Mouse (Mus musculus): ENCODE data around the gene Fbln5. TPM values are rescaled to one million over a fixed set of nuclear protein-coding genes. Genes with fewer than 3 reads are reported as not detected.

Gene Fbln5
- polyA plus RNA-seq (2012; rRNA removed) = 4.2 and 7.3 TPM in 2 replicates

GRCm38 (mm10) chr12:101818608-101819370, at the start of gene Fbln5:
Gene Fbln5 (minus strand): TSS chr12:101819055.
- DNase-seq (ENCODE audit: extremely low spot score in 1 of 2, low spot score in 1 of 2) = peak in 1 of 2 experiments; percentile 26

DNA sequence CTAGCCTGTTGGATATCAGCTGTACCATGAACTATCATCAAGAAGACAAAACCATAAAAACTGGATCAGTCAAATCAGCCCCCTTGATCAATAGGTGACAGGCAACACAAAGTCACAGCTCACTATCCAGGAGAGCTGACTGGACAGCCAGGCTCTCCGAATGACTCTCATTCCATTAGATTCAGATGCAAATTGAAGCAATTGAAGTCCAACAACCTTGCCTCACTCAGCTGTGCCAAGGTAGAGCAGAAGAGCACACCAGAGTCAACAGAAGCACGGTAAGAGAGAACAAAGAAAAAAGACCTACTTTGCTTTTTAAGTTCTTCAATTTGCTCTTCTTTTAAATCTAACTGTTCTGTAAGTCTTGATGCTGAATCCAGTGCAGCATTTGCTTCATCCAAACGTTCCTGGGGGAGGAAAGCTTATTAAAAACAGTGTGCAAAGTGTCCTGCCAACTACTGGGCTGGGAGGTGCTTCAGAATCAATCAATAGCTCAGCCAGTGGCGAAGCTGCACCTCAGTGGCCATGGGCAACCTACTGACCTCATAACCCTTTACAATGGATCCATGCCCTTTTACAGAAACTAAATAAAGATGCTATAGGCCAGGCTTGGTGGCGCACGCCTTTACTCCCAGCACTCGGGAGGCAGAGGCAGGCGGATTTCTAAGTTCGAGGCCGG, 43.6 kb upstream of the Fbln5 start:
- no peak for DNase-seq (ENCODE audit: extremely low spot score in 1 of 2, low spot score in 1 of 2)

DNA sequence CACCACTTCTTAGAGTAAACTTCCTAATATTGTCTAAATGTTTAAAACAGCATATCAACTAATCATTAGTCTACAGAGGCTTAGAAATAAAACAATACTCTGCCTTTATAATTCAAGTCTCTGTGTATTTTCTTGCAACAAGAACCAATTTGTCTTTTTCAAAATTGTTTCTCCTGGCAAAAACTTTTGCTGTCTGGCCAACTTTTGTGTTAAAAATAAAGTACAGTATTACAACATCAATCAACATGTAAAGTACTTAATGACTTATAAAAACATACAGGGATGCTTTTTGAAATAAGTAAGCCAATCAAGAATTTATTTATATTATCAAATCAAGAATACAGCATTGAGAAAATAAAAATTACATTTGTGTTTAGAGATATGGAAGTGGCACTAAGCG, 41.4 kb upstream of the Fbln5 start:
- no peak for DNase-seq (ENCODE audit: extremely low spot score in 1 of 2, low spot score in 1 of 2)

DNA sequence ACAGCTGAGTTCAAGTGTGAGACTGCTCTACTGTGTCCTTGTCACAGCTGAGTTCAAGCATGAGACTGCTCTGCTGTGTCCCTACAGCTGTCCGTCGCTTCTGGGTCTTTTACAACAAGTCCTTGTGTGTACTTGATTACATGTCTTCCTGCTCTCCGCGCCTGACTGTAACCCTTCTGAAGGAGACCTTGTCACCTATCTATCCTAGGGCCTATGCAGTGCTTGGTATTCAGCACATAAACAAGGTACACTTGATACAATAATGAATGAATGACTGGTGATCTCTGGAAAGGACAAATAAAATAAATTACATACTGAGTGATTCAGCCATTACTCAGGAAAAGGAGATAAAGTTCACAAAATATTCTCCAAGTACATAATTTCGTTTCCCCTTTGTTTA, 39.2 kb upstream of the Fbln5 start:
- DNase-seq (ENCODE audit: extremely low spot score in 1 of 2, low spot score in 1 of 2) = no peak

DNA sequence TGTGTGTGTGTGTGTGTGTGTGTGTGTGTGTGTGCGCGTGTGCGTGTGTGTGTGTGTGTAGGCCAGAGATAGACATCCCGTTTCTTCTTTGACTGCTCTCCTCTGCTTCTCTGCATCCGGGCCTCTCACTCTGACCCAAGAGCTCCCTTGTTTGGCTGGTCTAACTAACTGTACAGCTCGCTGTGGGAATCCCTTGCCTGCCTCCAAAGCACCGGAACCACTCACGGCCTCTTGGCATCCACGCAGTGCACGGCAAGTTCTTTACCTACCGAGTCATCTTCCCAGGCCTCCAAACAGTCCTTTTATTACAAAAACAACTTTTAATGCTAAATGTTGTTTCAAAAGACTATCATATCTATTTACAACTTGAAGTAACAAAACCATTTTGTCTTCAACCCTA, 35.5 kb upstream of the Fbln5 start:
- no peak for DNase-seq (ENCODE audit: extremely low spot score in 1 of 2, low spot score in 1 of 2)

DNA sequence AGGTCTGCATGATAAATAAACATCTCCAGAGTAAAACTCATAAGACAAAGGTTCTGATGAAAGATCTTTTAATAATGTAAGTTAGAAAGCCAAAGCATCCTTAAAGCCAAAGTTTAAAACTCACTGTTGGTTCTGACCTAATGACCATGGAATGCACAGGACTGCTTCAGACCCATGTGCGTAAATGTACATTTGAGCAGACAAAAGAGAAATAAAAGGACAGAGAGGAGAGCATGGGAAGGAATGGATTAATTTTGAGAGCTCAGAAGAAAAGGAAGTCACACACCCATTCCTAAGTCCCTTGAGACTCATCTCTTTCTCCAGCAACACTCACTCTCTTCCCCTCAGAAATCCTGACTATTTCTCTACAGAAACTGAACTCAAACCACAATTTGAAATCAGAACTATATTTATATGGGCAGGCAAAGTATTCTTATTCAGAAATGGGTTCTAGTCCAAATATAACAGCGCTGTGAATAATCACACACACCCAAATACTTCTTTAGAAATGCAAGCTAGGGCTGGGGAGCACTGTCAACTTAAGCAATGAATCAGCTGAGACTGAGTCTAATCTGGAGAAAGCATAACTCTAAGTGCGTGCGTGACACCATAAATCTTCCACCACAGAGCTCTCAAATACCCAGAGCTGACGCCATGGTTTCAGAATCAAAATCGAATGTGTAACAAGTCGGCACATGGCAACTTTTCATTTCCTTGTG, 33.1 kb upstream of the Fbln5 start:
- DNase-seq (ENCODE audit: extremely low spot score in 1 of 2, low spot score in 1 of 2) = peak in 1 of 2 experiments; percentile 22

GRCm38 (mm10) chr12:101851314-101851713, 32.5 kb upstream of the Fbln5 start:
- no peak for DNase-seq (ENCODE audit: extremely low spot score in 1 of 2, low spot score in 1 of 2)

DNA sequence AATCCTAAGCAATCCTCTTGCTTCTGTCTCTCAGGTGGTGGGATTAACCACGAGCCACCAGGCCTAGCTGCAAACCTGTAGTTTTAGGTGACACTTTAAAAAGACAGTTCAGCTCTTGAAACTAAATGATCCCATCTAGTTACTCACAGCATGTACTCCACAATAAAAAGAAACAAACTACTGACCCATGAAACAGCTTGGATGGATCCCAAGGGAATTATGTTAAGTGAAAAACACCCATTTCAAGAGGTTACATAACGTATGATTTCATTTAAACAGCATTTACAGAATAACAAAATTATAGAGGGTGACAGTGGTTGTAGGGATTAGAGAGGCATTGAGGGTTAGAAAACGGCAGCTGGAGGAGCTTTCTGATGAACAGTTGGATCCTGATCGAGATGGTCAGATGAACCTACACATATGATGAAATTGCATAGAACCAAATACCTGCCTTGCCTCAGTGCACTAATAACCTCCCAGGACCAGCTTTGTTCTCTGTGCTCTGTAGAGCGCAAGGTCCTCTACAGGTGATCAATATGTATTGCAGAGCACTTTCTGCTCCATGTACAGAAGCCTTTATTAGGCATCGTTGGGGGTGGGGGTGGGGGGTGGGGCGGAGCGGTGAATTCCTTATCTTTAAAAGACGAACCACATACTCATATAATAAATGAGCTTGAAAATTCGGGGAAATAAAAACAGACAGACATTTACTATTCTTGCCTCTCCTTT, 17.9 kb upstream of the Fbln5 start:
- DNase-seq (ENCODE audit: extremely low spot score in 1 of 2, low spot score in 1 of 2) = no peak

DNA sequence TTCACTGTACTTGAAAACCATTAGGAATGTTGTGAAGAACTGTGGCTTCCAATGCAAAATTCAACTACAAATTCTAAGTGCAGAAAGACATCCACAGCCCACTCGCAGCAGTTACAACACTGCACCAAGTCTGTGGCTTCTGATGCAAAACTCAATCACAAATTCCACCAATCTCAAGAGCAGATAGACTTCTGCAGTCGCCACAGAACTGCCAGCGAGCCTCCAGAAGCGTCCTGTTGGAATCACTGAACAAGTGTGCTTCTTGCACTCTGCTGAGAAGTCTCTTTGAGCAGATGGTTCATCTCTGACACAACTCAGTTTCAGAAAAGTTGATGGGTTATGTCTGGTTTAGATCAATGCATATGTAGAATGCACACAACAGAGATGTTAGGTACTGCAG, 15.9 kb upstream of the Fbln5 start:
- DNase-seq (ENCODE audit: extremely low spot score in 1 of 2, low spot score in 1 of 2) = no peak

- DNase-seq (ENCODE audit: extremely low spot score in 1 of 2, low spot score in 1 of 2) = no peak
These were observed 14.9 kb upstream of the Fbln5 start for GRCm38 (mm10) chr12:101833776-101834175.

DNA sequence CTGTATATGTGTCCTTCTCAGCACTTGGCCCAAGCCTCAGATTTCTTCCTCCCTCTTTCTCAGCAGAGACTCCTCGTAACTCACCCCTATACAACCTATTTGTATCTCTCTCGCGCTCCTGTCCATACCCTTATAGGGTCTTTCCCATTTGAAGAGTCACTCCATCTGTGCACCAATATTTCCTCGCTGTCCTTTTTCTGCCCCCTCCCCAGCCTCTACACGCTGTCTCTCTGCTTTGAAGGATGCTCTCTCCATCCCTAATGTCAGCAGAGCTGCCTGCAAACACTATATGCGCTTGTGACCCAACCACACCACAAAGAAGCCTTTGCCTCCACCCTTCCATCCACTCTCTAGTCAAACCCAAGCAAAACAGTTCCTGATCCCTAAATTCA, 14.3 kb upstream of the Fbln5 start:
- DNase-seq (ENCODE audit: extremely low spot score in 1 of 2, low spot score in 1 of 2) = no peak

GRCm38 (mm10) chr12:101832179-101833114, 13.6 kb upstream of the Fbln5 start:
- DNase-seq (ENCODE audit: extremely low spot score in 1 of 2, low spot score in 1 of 2) = no peak

DNA sequence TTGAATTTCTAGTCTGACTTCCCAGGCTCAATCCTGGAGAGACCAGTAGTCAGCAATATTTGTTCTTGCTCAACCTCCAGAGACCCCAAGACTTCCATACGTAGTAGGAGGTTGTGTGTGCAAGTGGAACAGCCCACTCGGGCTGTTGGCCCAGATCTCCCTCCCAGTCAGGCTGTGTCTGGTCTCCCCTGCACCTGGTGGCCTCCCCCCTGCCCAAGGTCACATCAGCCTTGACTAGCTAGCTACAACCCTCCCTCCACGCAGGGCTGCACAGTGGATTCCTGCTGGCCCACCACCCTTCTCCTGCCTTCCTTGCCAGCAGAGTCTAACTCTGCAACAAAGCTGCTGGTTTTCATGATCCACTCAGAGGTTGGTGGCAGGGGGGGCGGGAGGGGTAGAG, 12.4 kb upstream of the Fbln5 start:
- DNase-seq (ENCODE audit: extremely low spot score in 1 of 2, low spot score in 1 of 2) = no peak

DNA sequence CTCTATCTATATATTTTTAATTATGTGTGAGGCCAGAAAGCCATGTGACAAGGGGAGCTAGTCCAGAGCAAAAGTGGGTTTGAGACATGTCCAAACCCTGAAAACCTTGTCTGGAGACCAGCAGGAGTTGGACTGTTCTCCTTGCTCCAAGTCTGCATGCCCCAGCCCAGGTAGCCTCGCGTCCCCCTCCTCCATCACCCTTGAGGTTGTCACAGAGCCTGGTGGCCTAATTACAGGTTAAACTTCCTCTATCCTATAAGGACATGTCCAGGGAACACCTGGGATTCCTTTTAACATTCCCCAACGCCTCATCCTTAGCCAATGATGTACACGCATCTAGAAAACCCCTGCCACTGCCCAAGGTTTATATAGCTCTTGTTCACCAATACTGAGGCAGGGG, 4.3 kb upstream of the Fbln5 start:
- no peak for DNase-seq (ENCODE audit: extremely low spot score in 1 of 2, low spot score in 1 of 2)

GRCm38 (mm10) chr12:101821596-101821995, 2.7 kb upstream of the Fbln5 start:
- no peak for DNase-seq (ENCODE audit: extremely low spot score in 1 of 2, low spot score in 1 of 2)

- DNase-seq (ENCODE audit: extremely low spot score in 1 of 2, low spot score in 1 of 2) = no peak
These were observed 715 bp upstream of the Fbln5 start for GRCm38 (mm10) chr12:101819570-101819969.

- DNase-seq (ENCODE audit: extremely low spot score in 1 of 2, low spot score in 1 of 2) = no peak
These were observed 628 bp downstream of the Fbln5 start for GRCm38 (mm10) chr12:101818246-101818607.

GRCm38 (mm10) chr12:101816810-101817209, 2.0 kb downstream of the Fbln5 start:
- DNase-seq (ENCODE audit: extremely low spot score in 1 of 2, low spot score in 1 of 2) = no peak

- no peak for DNase-seq (ENCODE audit: extremely low spot score in 1 of 2, low spot score in 1 of 2)
These were observed 3.1 kb downstream of the Fbln5 start for GRCm38 (mm10) chr12:101815796-101816195.

- no peak for DNase-seq (ENCODE audit: extremely low spot score in 1 of 2, low spot score in 1 of 2)
These were observed 4.4 kb downstream of the Fbln5 start for GRCm38 (mm10) chr12:101814423-101814822.
